Mouse (Mus musculus): ENCODE data around the gene Rara. TPM values are rescaled to one million over a fixed set of nuclear protein-coding genes. Genes with fewer than 3 reads are reported as not detected.

The Rara gene
- polyA plus RNA-seq, 1 experiment from 2014 or later: 38.6 TPM

GRCm38 (mm10) chr11:98968716-98969495 lies 41.3 kb downstream of the Rara start:
- Histone ChIP-seq H3K4me1 (peaks cover 84% of the 10 kb centered on the region), H3K9ac (peak overlapping the region; percentile 86), H3K9me3 (replicated peaks) (no peaks in the 10 kb centered on the region), H3K27me3 (no peaks in the 10 kb centered on the region), H3K4me3 (peak overlapping the region; percentile 15), H3K36me3 (peaks cover 39% of the 10 kb centered on the region), H3K4me2 (replicated peaks) (peak overlapping the region; percentile 97), H3K27ac (peak overlapping the region; percentile 99)
- 3% methylated on average over 19 of the region's 20 CpGs for WGBS
- ATAC-seq (ENCODE audit: low FRiP score): peak; percentile 58

GRCm38 (mm10) chr11:98969496-98969927 lies 41.9 kb downstream of the Rara start:
- 24% methylated on average over 9 of the region's 17 CpGs for WGBS
- Histone ChIP-seq H3K4me3 (peak overlapping the region; percentile 15), H3K4me1 (peaks cover 78% of the 10 kb centered on the region), H3K4me2 (replicated peaks) (peak overlapping the region; percentile 97), H3K27ac (peak overlapping the region; percentile 99), H3K36me3 (peaks cover 43% of the 10 kb centered on the region), H3K9me3 (replicated peaks) (no peaks in the 10 kb centered on the region), H3K27me3 (no peaks in the 10 kb centered on the region), H3K9ac (peak overlapping the region; percentile 86)
- peak; percentile 49 for ATAC-seq (ENCODE audit: low FRiP score)

- ATAC-seq (ENCODE audit: low FRiP score): no peak
- Histone ChIP-seq H3K9me3 (replicated peaks) (no peaks in the 10 kb centered on the region), H3K27ac (peak overlapping the region; percentile 99), H3K4me1 (peaks cover 70% of the 10 kb centered on the region), H3K9ac (peak overlapping the region; percentile 86), H3K27me3 (no peaks in the 10 kb centered on the region), H3K36me3 (peaks cover 51% of the 10 kb centered on the region), H3K4me3 (peak overlapping the region; percentile 15), H3K4me2 (replicated peaks) (peak overlapping the region; percentile 97)
- WGBS: 48% methylated on average over 29 of the region's 29 CpGs
These were observed 42.7 kb downstream of the Rara start for GRCm38 (mm10) chr11:98970191-98970925.

GRCm38 (mm10) chr11:98971316-98972031 lies 43.9 kb downstream of the Rara start:
- H3K27me3 ChIP-seq: no peaks in the 10 kb centered on the region
- no peaks in the 10 kb centered on the region for H3K9me3 ChIP-seq (replicated peaks)
- H3K4me2 ChIP-seq (replicated peaks): peak overlapping the region; percentile 97
- H3K9ac ChIP-seq: 0 out of 2 replicates have a peak overlapping the region, but pooled peaks have one; percentile 86
- H3K27ac ChIP-seq: peak overlapping the region; percentile 99
- H3K4me3 ChIP-seq: no peak overlapping the region
- 56% methylated on average over 23 of the region's 23 CpGs for WGBS
- ATAC-seq (ENCODE audit: low FRiP score): 0 out of 2 replicates have a peak, but pooled peaks have one; percentile 7
- H3K36me3 ChIP-seq: peaks cover 51% of the 10 kb centered on the region
- peaks cover 59% of the 10 kb centered on the region for H3K4me1 ChIP-seq

- no peak overlapping the region for H3K27ac ChIP-seq
- 0 out of 2 replicates have a peak, but pooled peaks have one; percentile 12 for ATAC-seq (ENCODE audit: low FRiP score)
- no peak overlapping the region for H3K9ac ChIP-seq
- WGBS: 53% methylated on average over 9 of the region's 9 CpGs
- H3K4me1 ChIP-seq: peaks cover 51% of the 10 kb centered on the region
- no peaks in the 10 kb centered on the region for H3K9me3 ChIP-seq (replicated peaks)
- H3K4me2 ChIP-seq (replicated peaks): no peak overlapping the region
- H3K36me3 ChIP-seq: peaks cover 48% of the 10 kb centered on the region
- H3K27me3 ChIP-seq: no peaks in the 10 kb centered on the region
- H3K4me3 ChIP-seq: no peak overlapping the region
These were observed 44.6 kb downstream of the Rara start for GRCm38 (mm10) chr11:98972215-98972614.

- Histone ChIP-seq H3K4me3 (no peak overlapping the region), H3K36me3 (peaks cover 47% of the 10 kb centered on the region), H3K4me2 (replicated peaks) (no peak overlapping the region), H3K27ac (no peak overlapping the region), H3K4me1 (peaks cover 44% of the 10 kb centered on the region), H3K9me3 (replicated peaks) (no peaks in the 10 kb centered on the region), H3K27me3 (no peaks in the 10 kb centered on the region), H3K9ac (no peak overlapping the region)
- 87% methylated on average over 9 of the region's 9 CpGs for WGBS
- ATAC-seq (ENCODE audit: low FRiP score): no peak
These were observed 45.3 kb downstream of the Rara start for GRCm38 (mm10) chr11:98972801-98973360.

- peak overlapping the region; percentile 45; the same call in 1 of the 2 replicates for H3K9ac ChIP-seq
- H3K4me3 ChIP-seq: no peak overlapping the region
- ATAC-seq (ENCODE audit: low FRiP score): no peak
- no peaks in the 10 kb centered on the region for H3K27me3 ChIP-seq
- no peaks in the 10 kb centered on the region for H3K9me3 ChIP-seq (replicated peaks)
- no peak overlapping the region; the same call in 1 of the 2 replicates for H3K27ac ChIP-seq
- 86% methylated on average over 14 of the region's 14 CpGs for WGBS
- H3K4me2 ChIP-seq (replicated peaks): no peak overlapping the region
- peaks cover 39% of the 10 kb centered on the region for H3K4me1 ChIP-seq
- peaks cover 42% of the 10 kb centered on the region for H3K36me3 ChIP-seq
These were observed 46.0 kb downstream of the Rara start for GRCm38 (mm10) chr11:98973584-98973983.

- peaks cover 42% of the 10 kb centered on the region for H3K36me3 ChIP-seq
These were observed 46.6 kb downstream of the Rara start for GRCm38 (mm10) chr11:98974213-98974612.

GRCm38 (mm10) chr11:98974871-98975719 lies 47.5 kb downstream of the Rara start:
- Histone ChIP-seq H3K27ac (peak overlapping the region; percentile 44; the same call in 1 of the 2 replicates), H3K4me2 (replicated peaks) (no peak overlapping the region), H3K9me3 (replicated peaks) (no peaks in the 10 kb centered on the region), H3K9ac (no peak overlapping the region), H3K4me3 (no peak overlapping the region), H3K4me1 (peaks cover 28% of the 10 kb centered on the region), H3K27me3 (no peaks in the 10 kb centered on the region), H3K36me3 (peaks cover 42% of the 10 kb centered on the region)
- ATAC-seq (ENCODE audit: low FRiP score): no peak
- 41% methylated on average over 5 of the region's 5 CpGs for WGBS

More at GRCm38 (mm10) chr11:98974213-98974612, 46.6 kb downstream of the Rara start:
- no peaks in the 10 kb centered on the region for H3K9me3 ChIP-seq (replicated peaks)
- no peaks in the 10 kb centered on the region for H3K27me3 ChIP-seq
- no peak overlapping the region for H3K4me3 ChIP-seq
- no peak overlapping the region for H3K9ac ChIP-seq
- WGBS: 79% methylated on average over 6 of the region's 6 CpGs
- no peak overlapping the region for H3K4me2 ChIP-seq (replicated peaks)
- 0 out of 2 replicates have a peak overlapping the region, but pooled peaks have one; percentile 44 for H3K27ac ChIP-seq
- no peak for ATAC-seq (ENCODE audit: low FRiP score)
- peaks cover 37% of the 10 kb centered on the region for H3K4me1 ChIP-seq

GRCm38 (mm10) chr11:98978526-98979148 lies 51.0 kb downstream of the Rara start:
- Histone ChIP-seq H3K9me3 (replicated peaks) (no peaks in the 10 kb centered on the region), H3K27me3 (peaks cover 20% of the 10 kb centered on the region), H3K36me3 (peaks cover 15% of the 10 kb centered on the region), H3K27ac (no peak overlapping the region), H3K9ac (no peak overlapping the region), H3K4me3 (no peak overlapping the region), H3K4me2 (replicated peaks) (no peak overlapping the region), H3K4me1 (peaks cover 19% of the 10 kb centered on the region)
- ATAC-seq (ENCODE audit: low FRiP score): no peak
- WGBS: 54% methylated on average over 15 of the region's 15 CpGs

Measured in hindbrain, embryonic 12.5 days (tissue).